Mouse (Mus musculus) yolk sac, embryonic 10.5 days (tissue): ENCODE results near the gene E130309D02Rik.

ENCODE experiments used
- DNase-seq: peaks from one replicate; pipeline ENCODE4 v3.0.0-alpha.2; 2017; ENCODE audit warnings: low spot score

Gene E130309D02Rik

DNA sequence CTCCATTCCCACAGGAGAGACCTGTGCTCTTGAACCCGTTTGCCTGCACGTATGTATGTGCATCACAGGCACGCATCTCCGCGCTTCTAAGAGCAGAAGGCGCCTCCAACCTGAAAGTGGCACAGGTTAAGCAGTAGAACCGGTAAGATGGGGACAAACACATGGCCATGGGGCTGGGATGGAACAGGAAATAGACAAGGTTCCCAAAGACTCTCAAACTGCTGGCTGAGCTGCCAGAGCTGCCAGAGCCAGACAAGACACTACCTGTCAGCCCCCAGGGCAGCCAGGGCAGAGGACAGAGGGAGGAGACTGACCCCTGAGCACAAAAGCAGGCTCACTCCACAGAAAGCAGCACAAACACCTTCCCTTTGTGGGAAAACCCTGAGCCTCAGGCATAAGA lies 5.2 kb downstream of the E130309D02Rik start:
- DNase-seq = no peak

DNA sequence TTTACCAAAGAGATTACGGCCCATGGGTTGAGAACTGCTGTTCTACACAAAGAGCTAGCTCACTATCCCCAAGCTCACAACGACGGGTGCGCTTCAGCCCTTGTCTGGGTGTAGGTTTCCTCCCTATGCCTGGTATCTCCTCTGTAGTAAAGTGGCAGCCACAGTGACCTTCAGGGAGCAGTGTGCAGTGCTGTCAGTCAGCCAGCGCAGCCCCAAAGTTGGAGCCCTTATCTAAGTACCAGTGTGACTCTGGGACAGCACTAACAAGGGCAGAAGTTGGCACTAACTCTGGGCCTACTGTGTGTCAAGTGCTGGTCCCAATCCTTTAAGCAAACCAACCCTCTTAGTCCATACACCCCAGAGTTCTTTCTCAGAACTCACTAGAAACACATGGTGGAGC lies 6.3 kb downstream of the E130309D02Rik start:
- no peak for DNase-seq

DNA sequence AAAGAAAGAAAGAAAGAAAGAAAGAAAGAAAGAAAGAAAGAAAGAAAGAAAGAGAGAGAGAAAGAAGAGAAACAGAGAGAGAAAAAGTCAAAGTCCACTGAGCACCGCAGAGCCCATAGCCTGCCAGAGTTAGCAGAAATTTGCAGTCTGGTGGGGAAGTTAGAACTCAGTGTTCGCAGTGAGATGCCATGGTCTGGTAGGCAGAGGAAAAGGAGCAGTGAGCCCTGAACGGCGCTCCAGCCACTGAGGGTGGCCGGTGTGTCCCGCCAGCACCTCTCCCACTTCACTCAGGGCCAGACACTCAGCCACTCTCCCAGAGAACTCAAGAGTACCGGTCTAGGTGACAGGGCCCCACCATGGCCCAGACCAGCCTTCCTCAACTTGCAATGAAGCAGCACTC lies 10.9 kb downstream of the E130309D02Rik start:
- no peak for DNase-seq

DNA sequence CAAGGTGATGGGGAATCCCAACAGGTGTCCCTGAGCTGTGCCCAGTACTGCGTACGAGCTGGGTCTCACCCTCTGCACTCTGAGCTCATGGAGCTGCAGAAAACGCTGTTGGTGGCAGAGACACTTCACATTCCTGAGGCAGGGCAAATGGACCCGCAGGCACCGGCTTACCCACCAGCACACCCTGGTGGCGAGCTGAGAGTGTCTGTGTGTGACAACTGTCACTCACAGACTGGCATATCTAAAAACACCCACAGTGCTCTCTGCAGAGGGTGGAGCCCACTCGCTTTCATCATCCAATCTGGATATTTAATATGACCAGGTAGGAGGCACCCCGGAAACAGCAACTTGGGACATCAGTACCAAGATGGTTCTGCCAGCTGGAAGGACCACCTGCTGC lies 13.9 kb downstream of the E130309D02Rik start:
- no peak for DNase-seq

DNA sequence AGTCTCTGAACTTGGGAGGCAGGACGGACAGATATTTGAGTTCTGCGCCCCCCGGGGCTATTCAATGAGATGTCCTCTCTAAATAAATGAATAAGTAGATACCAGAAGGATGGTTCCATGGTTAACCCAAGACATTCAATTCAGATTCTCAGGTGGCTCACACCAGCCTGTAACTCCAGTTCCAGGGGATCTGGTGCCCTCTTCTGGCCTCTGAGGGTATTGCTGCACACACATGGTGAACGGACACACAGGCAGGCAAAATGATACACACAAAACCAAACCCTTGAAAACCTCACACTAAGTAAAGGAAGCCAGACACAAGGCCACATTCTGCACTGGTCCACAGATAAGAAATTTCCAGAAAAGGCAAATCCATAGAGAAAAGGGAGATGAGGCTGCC lies 15.5 kb downstream of the E130309D02Rik start:
- peak; percentile 25 for DNase-seq

DNA sequence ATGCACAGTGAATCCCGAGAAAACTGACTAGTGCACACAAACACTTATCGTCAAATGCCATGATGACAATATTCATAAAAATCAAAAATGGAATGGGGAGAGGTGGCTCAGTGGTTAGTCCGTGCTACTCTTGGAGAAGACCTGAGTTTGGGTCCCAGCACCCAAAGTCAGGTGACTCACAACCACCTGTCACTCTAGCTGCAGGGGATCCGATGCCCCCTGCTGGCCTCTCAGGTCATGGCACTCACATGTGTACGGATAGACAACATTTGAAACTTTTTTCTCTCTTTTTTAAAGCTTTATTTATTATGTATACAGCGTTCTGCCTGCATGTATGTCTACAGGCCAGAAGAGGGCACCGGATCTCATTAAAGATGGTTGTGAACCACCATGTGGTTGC lies 16.8 kb downstream of the E130309D02Rik start:
- no peak for DNase-seq

DNA sequence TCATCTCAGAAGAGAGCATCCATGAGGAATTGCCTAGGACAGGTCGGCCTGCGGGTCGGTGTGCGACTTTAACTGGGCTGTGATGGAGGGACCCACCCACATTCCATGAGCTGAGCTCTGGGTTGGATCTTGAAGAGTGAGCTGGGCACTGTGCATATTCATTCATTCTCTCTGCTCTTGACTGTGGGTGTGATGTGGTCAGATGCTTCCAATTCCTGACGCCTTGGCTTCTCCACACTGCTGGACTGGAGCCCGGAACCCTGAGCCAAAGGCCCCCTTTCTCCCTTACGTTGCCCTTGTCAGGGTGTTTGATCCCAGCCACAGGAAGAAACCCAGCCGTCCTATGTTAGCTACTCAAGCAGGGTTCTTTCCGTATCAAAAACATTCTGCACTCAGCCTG lies 17.2 kb downstream of the E130309D02Rik start:
- DNase-seq = no peak

DNA sequence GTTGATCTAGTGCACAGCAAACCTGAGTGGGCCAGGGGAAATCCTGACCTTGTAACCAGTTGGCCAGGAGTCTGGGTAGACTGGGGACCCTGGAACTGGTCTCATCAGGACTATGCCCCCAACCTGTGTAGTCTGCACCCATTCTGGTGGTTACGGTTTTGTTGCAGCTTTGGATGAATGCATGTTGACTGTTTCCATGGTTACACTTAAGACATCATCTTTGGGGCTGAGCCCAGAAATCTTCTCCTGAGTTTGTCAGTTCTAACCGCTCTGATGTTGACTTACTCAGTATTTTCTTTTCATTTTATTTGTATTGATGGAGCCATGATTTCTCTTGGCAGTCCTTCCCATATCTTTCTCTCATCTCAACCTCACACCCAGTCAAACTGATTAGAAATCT lies 19.8 kb downstream of the E130309D02Rik start:
- no peak for DNase-seq

DNA sequence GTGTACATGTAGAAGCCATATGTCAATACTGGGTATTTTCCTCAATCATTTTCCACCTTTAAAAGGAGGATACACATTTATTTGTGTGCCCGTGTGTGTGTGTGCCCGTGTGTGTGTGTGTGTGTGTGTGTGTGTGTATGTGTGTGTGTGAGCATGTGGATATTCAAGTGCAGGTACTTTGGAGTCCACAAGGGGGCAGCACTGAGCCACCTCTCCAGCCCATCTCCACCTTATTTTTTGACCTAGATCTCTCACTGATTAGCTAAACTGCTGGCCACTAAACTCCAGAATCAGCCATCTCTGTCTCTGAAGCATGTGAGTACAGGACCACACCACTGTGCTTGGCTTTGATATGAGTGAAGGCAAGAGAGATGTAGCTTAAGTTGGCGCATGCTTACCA lies 20.3 kb downstream of the E130309D02Rik start:
- no peak for DNase-seq

DNA sequence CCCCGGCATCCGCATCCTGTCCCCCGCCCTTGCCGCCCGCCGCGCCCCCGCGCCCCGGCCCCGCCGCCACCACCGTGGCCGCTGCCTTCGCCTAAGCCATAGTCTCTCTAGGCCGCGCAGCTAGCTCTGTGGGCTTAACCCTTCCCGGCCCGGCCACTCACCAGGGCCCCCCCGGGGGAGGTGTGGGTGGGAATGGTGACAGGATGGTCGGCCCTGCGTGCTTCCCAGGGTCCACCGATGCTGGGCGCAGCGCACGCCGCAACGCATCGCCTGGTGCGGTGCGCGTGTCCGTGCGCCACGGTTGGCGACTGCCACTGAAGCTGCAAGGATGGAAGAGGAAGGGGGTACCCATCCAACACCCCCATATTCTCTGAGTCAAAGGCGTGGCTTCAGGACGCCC lies 21.8 kb downstream of the E130309D02Rik start, which contains the start of gene Zfp853:
Gene Zfp853, minus strand, starts transcription at position 220 of the 400 bp plus-strand sequence.
- no peak for DNase-seq

DNA sequence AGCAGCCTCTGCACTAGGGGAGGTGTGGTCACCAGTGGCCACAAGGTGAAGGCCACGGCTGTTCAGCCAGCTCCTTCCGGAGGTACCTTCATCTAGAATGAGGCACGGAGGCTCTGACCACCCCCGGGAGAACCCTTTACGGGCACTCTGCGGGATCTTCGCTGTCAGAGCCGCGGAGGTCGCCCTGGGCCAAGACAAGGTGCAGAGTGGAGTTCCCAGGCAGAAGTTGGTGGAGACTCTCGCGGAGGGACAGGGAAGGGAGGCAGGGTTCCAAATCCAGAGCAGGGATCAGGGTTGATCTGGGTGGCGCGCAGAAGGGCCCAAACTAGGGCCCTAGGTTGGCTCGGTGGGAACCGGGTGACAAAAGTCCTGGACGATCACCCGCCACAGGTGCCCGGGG lies 22.3 kb downstream of the E130309D02Rik start:
- DNase-seq = no peak

DNA sequence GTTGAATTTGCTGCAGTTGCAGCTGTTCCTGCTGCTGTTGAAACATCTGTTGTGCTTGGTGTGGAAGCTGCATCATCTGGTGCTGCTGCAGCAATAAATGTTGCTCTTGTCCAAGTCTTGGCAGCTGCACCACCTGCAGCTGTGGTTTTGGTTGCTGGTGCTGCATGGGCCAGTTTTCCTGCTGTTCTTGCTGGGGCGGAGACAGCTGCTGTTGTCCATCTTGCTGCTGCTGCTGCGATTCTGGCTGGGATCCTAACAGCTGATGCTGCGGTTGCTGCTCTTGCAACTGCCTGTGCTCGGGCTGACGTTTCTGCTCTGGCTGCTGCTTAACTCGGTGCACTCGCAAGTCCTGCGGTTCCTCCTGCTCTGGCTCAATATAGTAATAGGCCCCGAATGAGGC lies 25.9 kb downstream of the E130309D02Rik start:
- DNase-seq = no peak

DNA sequence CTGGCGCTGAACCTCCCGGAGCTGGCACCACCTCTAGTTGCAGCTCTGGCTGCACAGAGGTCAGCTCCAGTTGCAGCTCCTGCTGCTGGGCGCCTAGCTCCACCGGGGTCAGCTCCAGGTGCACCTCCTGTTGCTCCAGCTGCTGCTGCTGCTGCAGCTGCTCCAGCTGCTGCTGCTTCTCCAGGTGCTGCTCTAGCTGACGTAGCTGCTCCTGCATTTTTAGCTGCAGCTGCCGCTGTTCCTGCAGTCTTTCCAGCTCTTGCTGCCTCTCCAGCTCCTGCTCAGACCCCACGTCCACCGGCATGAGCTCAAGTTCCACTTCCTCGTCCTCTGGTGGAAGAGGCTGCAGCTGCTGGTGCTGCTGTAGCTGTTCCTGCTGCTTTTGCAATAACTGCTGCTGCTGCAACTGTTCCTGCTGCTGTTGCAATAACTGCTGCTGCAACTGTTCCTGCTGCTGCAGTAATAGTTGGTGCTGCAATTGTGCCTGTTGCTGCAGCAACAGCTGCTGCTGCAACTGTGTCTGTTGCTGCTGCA lies 26.7 kb downstream of the E130309D02Rik start:
- no peak for DNase-seq

DNA sequence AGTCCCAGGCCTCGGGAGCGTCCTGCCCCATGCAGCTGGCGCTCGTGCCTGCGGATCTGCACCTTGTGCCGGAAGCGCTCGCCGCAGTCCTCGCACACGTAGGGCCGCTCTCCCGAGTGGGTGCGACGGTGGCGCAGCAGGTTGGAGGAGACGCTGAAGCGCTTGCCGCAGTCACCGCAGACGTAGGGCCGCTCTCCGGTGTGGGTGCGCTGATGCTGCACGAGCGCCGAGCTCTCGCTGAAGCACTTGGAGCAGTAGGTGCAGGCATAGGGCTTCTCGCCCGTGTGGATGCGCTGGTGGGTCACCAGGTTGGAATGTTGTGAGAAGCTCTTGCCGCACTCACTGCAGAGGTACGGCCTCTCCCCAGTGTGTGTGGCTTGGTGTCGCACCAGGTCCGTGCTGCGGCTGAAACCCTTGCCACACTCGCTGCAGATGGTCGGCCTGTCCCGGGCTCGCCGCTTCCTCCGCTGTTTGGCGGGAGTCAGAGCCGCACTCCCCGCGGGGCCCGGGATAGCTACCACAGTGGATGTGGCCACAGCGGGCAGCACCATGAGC lies 27.3 kb downstream of the E130309D02Rik start:
- DNase-seq = no peak

DNA sequence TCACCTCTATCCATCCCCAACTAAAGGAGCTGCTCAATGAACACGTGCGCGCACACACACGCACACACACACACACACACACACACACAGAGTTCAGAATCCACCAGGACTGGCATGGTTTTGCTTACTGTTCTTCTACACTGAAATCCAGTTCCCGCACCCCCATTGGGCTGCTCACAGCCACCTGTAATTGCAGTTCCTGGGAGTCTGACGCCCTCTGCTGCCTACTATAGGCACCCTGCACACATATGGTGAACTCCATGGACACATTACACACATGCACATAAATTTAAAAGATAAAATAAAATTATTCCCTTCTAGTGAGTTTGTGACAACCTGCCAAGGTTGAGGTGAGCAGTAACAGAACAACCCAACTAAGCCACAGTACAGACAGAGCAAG lies 30.4 kb downstream of the E130309D02Rik start:
- DNase-seq = no peak

DNA sequence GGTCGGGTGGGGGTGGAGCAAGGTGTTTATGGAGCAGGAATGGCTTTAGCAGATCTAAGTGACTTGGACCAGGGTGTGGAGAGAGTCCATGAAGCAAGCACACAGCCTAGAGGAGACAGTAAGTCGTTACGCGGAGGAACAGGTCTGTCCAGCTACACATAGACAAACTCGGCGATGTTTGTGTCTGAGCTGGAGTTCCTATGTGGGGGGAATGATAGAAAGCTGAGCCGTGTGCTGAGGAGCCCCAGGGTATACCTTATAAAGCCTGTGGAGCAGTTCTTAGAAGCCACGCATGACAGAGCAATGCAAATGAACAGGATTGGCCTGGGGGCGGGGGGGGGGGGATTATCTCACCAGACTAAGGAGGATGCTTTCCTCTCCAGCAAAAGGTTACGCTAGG lies 35.9 kb downstream of the E130309D02Rik start:
- DNase-seq = no peak

DNA sequence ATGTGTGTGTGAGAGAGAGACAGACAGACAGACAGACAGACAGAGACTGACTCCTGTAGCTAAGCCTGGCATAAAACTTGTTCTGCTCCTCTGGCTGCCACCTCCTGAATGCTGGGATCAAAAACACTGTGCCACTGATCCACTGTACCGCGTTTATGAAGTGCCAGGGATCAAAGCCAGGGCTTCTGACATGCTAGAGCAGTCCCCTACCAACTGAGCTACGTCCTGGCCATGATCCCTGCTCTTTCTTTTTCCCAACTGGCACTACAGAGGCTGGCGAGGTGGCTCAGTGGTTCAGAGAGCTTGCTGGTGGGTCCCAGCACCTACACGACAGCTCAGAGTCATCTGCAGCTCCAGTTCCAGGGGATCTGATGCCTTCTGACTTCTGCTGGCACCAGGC lies 39.4 kb downstream of the E130309D02Rik start:
- DNase-seq = no peak

DNA sequence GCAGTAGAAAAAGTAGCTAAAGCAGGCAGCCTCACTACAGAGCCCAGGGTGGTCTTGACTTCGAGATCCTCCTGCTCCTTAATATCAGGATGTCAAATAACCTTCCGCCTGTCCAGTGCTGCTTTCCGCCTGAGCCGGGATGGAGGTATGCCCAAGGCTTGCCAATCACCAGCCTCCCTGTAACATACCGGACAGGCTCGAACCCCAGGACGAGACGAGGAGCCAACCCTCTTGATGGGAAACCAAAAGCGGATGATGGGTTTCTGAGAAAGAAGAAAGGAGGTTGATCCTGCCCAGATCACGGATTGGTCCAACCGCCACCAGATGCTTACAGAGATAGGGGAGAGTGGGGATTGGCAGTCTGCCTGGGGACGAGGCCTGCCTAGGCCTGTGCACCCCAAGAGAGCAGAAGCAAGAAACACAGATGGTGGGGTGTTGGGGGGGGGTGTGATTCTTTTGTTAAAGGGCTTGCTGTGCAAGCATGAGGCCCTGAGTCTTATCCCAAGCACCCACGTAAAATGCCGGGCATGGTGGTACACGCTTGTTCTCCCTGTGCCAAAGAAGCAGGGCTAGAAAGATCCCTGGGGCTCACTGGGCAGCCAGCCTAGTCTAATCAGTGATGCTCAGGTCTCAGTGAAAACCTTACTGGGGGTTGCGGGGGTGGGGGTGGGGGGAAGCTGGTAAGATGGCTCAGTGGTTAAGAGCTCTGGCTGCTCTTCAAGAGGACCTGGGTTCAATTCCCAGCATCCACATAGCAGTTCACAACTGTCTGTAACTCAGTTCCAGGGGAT lies 42.4 kb downstream of the E130309D02Rik start:
- DNase-seq = no peak

DNA sequence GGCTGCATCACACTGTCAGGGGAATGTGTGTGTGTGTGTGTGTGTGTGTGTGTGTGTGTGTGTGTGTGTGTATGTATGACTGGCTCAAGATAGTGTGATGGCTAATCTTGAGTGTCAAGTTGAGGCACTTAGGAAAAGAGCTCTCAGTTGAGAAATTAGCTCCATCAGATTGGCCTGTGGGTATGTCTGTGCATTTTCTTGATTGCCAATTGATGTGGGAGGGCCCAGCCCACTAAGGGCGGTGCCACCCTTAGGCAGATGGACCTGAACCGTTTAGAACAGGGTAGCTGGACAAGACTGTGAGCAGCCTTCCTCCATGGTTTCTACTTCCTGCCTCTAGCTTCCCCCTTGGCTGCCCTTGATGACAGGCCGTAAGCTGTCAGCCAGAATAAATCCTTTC lies 43.1 kb downstream of the E130309D02Rik start:
- no peak for DNase-seq

DNA sequence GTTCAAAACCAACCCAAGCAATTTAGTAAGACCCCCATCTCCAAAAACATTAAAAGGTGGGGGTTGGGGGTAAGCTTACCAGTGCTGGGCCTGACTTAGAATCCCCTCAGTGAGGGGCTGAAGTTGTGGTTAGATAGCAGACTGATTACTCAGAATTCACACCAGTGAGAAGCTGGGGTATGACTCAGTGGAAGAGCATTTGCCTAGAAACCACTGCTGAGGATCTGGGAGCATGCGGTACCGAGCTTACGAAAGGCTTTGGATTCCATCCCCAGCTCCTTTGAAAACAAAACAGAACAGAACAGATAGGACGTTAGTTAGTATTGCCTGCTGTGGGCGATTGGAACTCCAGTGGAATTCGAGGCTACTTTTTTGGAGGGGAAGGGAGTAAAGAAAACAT lies 43.5 kb downstream of the E130309D02Rik start:
- DNase-seq = no peak

DNA sequence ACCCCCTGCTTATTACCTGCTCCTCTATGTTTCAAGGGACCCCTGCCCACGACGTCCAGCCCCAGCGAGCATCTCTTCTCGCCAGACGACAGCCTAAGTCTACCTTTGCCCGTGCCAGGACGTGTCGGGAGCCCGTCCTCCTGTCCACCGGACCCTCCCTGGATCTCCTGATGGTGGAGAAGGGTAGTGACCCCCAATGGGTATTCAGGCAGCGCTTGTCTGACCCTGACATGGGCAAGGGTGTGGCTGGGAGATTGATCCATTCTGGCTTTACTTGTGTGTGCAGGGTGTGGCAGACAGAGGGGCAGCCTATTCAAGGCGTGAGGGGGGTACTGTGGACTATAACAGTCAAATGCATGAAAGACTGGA lies 45.0 kb downstream of the E130309D02Rik start:
- no peak for DNase-seq

DNA sequence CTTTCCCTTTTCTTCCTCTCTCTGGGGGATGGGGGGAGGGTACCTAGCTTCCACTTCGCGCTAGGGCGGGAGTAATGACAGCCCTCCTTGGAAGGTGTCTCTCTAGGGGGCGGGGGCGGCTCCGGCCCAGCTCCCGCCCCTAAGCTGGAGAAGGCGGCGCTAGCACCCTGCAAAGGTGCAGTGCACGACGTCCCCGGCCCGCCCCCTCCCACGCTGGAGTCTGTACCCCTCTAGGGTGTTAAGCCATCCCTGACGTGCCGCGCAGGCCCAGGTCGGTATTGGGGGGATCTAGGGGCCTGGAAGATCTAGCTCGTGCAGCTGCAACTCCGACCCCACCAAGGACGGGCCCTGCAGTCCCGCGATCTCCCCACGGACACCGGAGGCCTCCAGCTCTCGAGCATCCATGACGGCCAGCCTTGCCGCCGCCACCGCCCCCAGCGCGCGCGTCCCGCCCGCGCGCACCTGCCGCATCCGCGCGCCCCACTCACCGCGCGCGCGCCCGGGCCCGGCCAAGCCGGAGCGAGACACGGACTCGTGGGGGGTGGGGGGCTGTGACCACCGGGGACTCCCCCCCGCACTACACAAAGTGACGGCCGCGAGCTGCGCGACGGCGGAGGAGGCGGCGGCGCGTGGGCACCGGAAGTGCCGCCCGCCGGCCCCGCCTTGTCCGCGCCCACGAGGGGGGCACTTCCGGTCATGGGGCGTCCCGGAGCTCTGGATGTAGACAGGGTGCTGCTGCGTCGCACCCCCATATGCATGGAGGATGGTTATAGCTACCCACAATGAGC lies 45.6 kb downstream of the E130309D02Rik start, which contains the start of gene Zfp316:
Gene Zfp316, minus strand, starts transcription at position 660 of the 788 bp plus-strand sequence.
- peak; percentile 69 for DNase-seq

DNA sequence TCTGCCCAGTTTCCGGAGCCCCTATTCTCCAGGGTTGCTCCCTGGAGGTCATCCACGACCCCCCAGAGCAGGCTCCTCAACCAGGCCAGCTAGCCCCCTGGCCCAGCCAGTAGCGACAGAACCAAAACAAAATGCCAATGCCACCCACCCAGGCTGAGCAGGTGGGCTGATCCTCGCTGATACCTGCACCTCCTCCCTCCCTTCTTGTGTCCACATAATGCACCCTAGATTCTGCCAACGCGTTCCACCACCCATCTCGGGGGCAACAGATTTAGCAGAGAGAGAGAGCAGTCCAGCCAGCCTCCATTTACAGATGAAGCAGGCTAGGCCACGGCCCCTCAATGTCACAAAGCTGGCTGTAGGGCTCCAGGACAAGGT lies 46.2 kb downstream of the E130309D02Rik start:
- DNase-seq = no peak
